Mouse (Mus musculus) granulocyte monocyte progenitor cell, adult 5-6 weeks (primary cell): ENCODE results near the gene Lingo2. TPM values are rescaled to one million over a fixed set of nuclear protein-coding genes. Genes with fewer than 3 reads are reported as not detected.

ENCODE experiments used
- ATAC-seq: replicated peaks from 2 replicates; pipeline ENCODE4 v1.8.0; 2016; ENCODE audit warnings: mild to moderate bottlenecking, moderate TSS enrichment, inconsistent platforms; ENCODE audit not compliant: poor library complexity, severe bottlenecking
- total RNA-seq, 2 experiments: library from RNA; stranded (forward) in 1 of 2; stranded (reverse) in 1 of 2; fragments of 200-712, 200-1000 nt in 1 of 2; fragments of >200 nt in 1 of 2; fragmentation: Nextera tagmentation in 1 of 2; gene quantifications; 2 replicates each; pipeline ENCODE4 v1.2.3; 2014 to 2017

Gene Lingo2
- total RNA-seq, 2 experiments from 2014 or later, result not detected

DNA sequence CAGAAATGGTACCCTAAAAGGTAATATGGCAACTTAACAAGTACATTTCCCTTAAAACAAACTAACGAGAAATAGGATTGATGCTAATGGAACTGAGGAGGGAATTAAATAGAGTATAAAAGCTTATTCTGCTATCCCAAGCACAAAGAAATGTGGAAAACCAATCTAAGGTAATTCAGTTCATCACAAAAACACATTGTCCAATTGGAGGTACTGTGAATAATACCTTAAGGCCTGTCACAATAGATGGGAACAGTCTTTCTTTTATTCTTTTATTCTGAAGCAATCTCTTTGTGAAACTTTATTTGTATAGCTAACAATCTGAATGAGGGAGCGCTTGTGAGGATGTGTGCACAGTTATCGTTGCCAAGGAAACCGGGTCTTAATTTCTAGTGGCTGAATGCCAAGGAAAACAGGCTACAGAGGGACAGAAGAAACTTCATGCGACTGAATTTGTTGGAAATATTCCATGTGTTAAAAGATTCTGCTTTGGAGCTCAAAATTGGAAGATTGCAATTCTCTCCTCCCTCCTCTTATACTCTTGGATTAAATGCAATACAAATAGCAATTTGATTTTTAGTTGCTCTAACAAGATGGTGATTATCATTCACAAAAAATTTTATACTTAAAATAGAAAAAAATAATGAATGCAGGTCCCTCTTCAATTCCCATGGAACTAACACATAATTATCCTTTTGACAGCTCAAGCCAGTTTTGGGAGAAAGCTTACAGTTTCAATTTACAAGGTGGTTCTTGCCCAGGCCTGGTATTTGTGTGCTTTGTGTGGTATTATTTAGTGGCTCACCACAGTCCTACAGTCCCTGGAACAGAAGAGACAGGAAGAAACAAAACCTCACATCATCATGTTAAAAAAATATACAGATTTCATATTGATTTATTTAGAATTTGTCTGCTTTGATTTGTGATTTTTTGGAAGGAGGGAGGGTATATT lies 1065.7 kb downstream of the Lingo2 start:
- ATAC-seq, result no peak

DNA sequence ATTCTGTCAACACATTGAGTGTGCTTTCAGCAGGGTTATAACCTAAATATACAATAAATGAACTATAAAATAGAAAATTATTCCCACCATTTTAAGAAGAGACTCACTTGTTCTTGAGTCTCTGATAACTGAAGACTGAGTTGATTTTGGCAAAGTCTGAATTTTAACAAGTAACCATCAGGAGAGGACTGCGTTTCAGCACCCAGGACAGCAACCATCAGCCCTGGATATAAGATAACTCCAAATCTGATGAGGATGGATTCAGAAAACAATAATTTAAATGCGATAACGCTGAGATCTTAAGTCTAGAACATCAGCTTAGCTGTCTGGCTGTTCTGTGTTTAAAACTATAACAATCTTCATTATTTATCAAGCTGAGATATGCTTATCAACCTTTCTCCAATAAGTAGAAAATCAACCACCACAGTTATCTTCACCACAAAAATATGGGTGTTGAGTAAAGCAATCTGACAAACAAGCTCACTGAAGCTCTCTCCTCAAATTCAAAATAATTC lies 1066.5 kb downstream of the Lingo2 start:
- ATAC-seq, result no peak

DNA sequence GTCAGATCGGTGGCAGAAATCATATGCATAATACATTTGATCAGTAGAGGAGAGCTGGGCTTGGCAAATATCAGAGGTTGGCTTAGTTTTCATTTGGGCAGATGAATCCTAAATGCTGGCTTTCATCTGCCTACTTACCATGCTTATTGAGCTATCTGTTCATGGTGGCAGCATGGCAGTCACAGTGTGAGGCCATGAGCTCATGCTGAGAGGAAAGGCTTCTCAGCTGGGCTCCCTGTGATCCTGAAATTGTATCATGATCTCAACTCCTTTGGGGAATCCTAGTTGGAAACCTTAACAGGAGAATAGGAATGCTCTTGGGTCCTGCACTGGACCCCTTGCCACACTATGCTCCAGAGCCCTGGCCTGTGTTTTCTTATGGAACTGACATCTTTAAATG lies 1105.0 kb downstream of the Lingo2 start:
- no peak for ATAC-seq

DNA sequence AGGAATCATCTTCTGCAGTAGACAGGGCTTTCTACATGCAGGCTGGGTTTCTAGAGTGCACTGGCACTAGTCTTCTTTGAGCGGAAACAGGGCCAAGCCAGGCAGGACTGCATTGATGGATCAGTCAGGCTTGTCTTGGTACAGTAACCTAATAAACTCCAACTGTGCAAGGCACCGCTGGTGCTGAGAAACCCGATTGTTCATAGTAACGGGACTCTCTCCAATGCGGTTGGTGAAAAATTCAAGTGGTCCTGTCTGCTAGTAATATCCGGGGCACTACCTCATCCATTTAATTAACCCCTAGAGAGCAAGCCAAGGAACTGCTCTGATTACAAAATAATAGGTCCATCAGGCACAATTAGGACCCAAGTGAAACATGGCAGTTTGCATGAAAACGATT lies 1106.4 kb downstream of the Lingo2 start:
- no peak for ATAC-seq

DNA sequence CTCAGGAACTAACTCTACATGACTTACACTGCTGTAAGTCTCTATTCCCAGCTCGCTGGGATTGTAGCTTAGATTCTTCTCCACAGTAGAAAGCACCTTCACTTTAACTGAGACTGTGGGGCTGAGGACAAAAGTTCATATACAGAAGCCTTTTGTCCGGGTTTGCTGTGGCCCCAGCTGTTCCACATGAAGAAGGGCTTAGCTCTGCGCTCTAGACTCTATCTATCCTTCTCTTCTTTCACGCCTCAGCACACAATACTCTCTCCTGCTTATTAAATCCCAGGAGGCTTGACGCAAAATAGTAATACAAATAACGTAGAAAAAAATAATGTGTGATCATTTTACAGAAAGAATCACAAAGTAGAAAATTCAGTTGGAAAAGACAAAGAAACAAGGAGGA lies 1107.0 kb downstream of the Lingo2 start:
- no peak for ATAC-seq

DNA sequence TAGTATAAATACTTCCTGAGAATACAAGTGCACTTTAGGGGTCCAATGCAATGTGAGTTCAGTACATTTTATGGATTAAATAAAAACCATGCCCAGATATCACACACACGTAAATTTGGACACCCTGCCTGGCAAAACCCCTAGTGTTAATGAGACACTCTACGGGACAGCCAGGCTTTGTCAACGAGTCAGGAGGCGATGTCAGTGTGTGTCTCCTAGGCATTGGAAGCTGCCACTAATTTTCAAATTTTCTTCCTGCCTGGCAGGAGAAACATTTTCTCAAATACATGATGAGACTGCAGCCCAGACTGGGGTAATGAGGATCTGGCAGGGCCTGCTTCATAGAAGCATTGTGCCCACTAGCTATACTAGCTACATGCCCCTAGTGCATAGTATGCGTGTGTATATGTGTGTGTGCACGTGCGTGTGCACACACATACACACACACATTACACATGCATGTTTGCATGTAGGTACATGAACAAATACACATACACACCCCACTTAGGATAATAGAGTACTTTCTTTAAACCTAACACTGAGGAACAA lies 1128.2 kb downstream of the Lingo2 start:
- no peak for ATAC-seq

- ATAC-seq, result no peak
Measured at GRCm38 (mm10) chr4:35820701-35821100, 1130.8 kb downstream of the Lingo2 start.

GRCm38 (mm10) chr4:35814698-35815097 lies 1136.8 kb downstream of the Lingo2 start:
- no peak for ATAC-seq

GRCm38 (mm10) chr4:35807497-35808210 lies 1143.9 kb downstream of the Lingo2 start:
- no peak for ATAC-seq

GRCm38 (mm10) chr4:35806881-35807464 lies 1144.6 kb downstream of the Lingo2 start:
- ATAC-seq, result no peak

DNA sequence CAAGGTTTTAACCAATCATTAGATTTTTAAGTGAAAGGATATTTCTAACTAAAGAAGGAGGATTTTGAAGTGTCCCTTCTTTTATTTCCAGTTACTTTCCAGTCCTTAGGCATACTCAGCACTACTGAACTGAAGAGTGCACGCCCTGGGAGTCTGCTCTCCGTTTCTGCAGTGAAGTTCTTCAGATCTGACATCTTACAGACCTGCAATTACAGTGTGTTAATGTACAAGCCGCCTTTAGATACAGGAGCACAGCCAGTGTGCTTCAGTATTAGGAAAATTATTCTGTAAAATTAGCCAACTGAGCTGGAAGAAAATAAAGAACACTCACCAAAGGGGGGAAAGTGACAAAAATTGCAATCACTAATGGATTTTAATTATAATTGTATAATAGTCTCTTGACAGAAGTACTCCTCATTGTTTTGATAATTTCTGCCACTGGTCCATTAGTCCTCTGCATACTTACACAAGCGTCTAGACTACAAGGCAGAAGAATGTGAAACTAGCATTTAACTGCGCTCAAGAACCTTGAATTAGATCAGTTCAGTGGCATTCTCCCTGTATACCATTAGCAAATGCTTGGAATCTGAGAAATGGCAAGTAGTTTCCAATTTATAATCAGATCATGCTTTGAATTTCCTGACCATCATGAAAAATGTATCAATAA lies 1167.2 kb downstream of the Lingo2 start:
- ATAC-seq, result no peak

DNA sequence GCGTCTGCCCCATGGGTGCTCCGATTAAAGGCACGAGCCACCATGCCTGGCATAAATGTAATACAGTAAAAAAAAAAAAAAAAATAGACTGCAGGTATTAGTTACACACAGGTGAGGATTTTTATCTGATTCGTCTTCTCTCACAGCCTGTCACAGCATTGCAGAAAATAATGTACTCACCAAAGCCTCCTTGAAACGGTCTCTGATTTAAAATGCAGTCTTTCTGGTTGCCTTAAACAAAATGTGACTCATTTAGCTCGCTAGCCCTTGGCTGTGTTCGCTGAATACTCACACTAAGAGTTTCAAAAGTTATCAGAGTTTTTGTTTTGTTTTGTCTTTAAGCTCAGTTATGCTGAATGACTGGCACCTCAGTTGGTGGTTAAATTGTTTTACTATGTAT lies 1180.7 kb downstream of the Lingo2 start:
- ATAC-seq, result no peak

- ATAC-seq, result no peak
Measured at GRCm38 (mm10) chr4:35766905-35767304, 1184.6 kb downstream of the Lingo2 start.

- no peak for ATAC-seq
Measured at GRCm38 (mm10) chr4:35761181-35761580, 1190.4 kb downstream of the Lingo2 start.

DNA sequence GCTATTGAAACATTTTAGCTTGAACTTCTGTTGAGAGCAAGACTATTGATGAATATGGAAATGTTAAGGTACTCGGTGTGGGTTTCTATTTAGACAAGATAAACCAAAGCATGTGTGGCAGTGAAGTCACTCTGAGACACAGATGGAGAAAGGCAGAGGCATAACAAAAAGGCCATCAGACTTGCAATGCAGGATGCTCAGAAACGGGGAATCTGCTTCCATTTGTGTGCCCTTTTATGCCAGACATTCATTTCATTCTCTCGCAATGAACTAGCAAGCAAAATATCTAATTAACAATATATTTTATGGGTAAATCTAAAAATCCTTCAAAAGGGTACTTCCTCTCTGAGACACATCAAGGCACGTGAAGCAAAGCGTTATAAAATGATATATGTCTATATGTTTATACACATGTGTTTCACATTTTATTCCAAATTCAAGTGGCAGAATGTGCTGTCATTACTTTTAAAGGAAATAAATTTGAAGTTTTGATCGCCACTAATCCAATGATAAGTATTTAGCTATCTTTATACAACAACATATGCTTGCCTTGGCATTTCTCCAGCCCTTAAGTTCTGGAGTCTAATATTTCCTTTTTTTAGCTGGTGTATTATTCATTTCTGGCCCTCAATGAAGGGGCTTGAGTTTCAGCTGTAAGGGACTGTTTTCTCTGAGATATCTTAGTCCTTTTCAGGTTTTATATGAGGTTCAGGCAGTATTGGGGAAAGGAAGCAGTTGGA lies 1199.3 kb downstream of the Lingo2 start:
- no peak for ATAC-seq

DNA sequence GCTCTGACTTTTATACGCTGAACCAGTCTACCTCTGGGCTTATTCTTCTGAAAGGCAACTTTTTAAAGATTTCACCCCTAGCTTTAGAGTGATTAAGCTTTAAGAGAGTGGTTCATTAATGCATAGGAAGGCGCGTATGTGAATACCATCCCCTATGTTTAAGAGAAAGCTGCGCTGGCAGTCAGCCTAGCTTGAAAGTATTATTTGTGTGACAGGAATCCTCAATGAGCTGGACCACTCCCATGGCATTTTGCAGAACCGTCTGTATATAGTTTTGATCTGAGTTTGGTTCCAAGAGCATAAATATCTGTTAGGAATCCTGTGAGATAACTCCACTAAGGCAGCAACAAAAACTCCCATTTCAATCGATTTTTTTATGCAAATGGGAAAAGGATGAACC lies 1204.9 kb downstream of the Lingo2 start:
- no peak for ATAC-seq

DNA sequence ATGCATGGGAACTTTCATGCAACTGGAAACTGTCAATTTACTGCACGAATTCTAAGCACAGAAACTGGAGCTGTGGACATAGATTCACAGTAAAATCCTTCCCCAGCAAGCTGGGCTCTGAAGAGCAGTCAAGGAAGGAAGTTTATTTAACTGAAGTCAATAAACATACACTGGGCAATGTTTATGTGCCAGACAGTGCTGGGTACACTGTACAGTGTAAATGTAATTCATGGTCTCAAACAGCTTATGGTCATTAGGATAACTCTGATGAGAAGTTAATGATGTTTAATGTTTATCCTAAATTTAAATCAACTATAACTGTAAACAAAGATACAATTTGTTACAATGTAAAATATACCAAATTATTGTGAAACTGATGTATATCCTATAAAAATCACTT lies 1226.8 kb downstream of the Lingo2 start:
- no peak for ATAC-seq

GRCm38 (mm10) chr4:35704126-35704525 lies 1247.4 kb downstream of the Lingo2 start:
- ATAC-seq, result no peak

DNA sequence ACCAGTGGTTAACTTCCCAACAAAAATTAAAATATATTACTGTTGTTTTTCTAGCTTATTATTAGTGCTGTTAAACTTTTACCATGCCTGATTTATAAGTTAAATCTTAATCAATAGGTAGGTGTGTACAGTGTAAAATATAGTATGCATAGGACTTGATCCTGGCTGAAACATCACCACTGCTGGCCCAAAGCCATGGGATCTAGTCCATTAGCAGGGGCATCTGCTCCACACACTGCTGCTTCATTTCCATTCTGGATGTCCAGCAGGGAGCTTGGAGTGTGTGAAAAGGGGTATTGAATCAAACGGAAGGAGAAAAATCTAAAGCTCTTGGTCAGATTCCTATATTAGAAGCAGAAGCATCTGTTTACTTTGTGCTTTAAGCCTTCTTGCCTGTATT lies 1248.9 kb downstream of the Lingo2 start:
- ATAC-seq, result no peak
